Comparison of ENCODE assay signal across 9 mouse cellular contexts in genomic region chr13:43399576-43399975, GRCm38 (mm10). TPM values are rescaled to one million over a fixed set of nuclear protein-coding genes. Genes with fewer than 3 reads are reported as not detected.
DNase-seq lines count a peak whose midpoint lies in the region; ATAC-seq and TF ChIP-seq lines count a peak whose summit lies in the region.
"Had no signal": no experiment of that assay in that cellular context is flagged by ENCODE, and none has a peak within 500 bp of the region (broad histone marks: within the 10 kb centered on the region; RNA-seq: fewer than 3 reads in every experiment).

No protein-coding gene starts in this region.

- H3K27ac ChIP-seq in heart, embryonic 12.5 days (ENCODE audit: poor library complexity, severe bottlenecking) = no peak overlapping the region
- no peak overlapping the region for H3K27ac ChIP-seq in ES-Bruce4 (ENCODE audit: insufficient read depth, low read length)
- no peak overlapping the region for H3K27ac ChIP-seq in hindbrain, embryonic 13.5 days
- no peak overlapping the region for H3K27ac ChIP-seq in midbrain, embryonic 12.5 days (replicated peaks)

- ATAC-seq in heart, embryonic 12.5 days (ENCODE audit: insufficient number of reproducible peaks, low FRiP score) = no peak
- ATAC-seq in hindbrain, embryonic 13.5 days (ENCODE audit: low FRiP score) = no peak
- ATAC-seq in midbrain, embryonic 12.5 days (ENCODE audit: low FRiP score, low read depth) = no peak
- ATAC-seq in frontal cortex, adult (ENCODE audit: low TSS enrichment) = no peak

- no peak for TF ChIP-seq CTCF in ES-Bruce4 (IDR thresholded peaks at IDR 0.05; ENCODE audit: low read depth, low read length)

- DNase-seq in heart, adult 9 months (ENCODE audit: low spot score in 2 of 2) = no peak
- DNase-seq in adipocyte (ENCODE audit: low spot score) = no peak
- no peak for DNase-seq in thymus, postnatal 14 days
- DNase-seq: cerebellum, postnatal 14 days had no signal

- peaks cover 8% of the 10 kb centered on the region for H3K4me1 ChIP-seq in heart, embryonic 12.5 days (replicated peaks)
- H3K4me1 ChIP-seq in ES-Bruce4 (ENCODE audit: control insufficient read depth, insufficient read depth, low read length) = no peaks in the 10 kb centered on the region
- peaks cover 13% of the 10 kb centered on the region for H3K4me1 ChIP-seq in hindbrain, embryonic 13.5 days (replicated peaks)
- H3K4me1 ChIP-seq in midbrain, embryonic 12.5 days = peaks cover 10% of the 10 kb centered on the region

- 88% methylated on average over 5 of the region's 5 CpGs for WGBS in heart, embryonic 12.5 days
- WGBS in hindbrain, embryonic 13.5 days = 82% methylated on average over 5 of the region's 5 CpGs
- 91% methylated on average over 5 of the region's 5 CpGs for WGBS in midbrain, embryonic 12.5 days

- no peak for TF ChIP-seq EP300 in ES-Bruce4 (IDR thresholded peaks at IDR 0.05; ENCODE audit: insufficient read depth, low read depth, low read length)

- H3K4me2 ChIP-seq in heart, embryonic 12.5 days = peak overlapping the region; percentile 82
- peak overlapping the region; percentile 60 for H3K4me2 ChIP-seq in hindbrain, embryonic 13.5 days
- peak overlapping the region; percentile 69 for H3K4me2 ChIP-seq in midbrain, embryonic 12.5 days (replicated peaks)

- H3K36me3 ChIP-seq in heart, embryonic 12.5 days = peaks cover 49% of the 10 kb centered on the region
- peaks cover 35% of the 10 kb centered on the region for H3K36me3 ChIP-seq in ES-Bruce4 (ENCODE audit: control insufficient read depth, insufficient read depth, low read length, poor library complexity, severe bottlenecking)
- H3K36me3 ChIP-seq in hindbrain, embryonic 13.5 days = peaks cover 38% of the 10 kb centered on the region
- H3K36me3 ChIP-seq in midbrain, embryonic 12.5 days = peaks cover 47% of the 10 kb centered on the region

- TF ChIP-seq POLR2A in ES-Bruce4 (IDR thresholded peaks at IDR 0.05; ENCODE audit: insufficient read depth, low read length) = no peak

- no peaks in the 10 kb centered on the region for H3K27me3 ChIP-seq in heart, embryonic 12.5 days (replicated peaks)
- H3K27me3 ChIP-seq in ES-Bruce4 (ENCODE audit: control insufficient read depth, insufficient read depth, low read length, poor library complexity, severe bottlenecking) = no peaks in the 10 kb centered on the region
- no peaks in the 10 kb centered on the region for H3K27me3 ChIP-seq in hindbrain, embryonic 13.5 days
- H3K27me3 ChIP-seq in midbrain, embryonic 12.5 days = no peaks in the 10 kb centered on the region

- H3K9me3 ChIP-seq in heart, embryonic 12.5 days (replicated peaks) = no peaks in the 10 kb centered on the region
- H3K9me3 ChIP-seq in ES-Bruce4 (replicated peaks; ENCODE audit: control insufficient read depth, insufficient read depth, low read length, poor library complexity, severe bottlenecking) = peaks cover 7% of the 10 kb centered on the region
- H3K9me3 ChIP-seq in hindbrain, embryonic 13.5 days = no peaks in the 10 kb centered on the region
- no peaks in the 10 kb centered on the region for H3K9me3 ChIP-seq in midbrain, embryonic 12.5 days

- H3K9ac ChIP-seq in heart, embryonic 12.5 days = no peak overlapping the region
- 0 out of 2 replicates have a peak overlapping the region, but pooled peaks have one; percentile 69 for H3K9ac ChIP-seq in ES-Bruce4 (ENCODE audit: low read depth, poor library complexity, severe bottlenecking)
- no peak overlapping the region for H3K9ac ChIP-seq in hindbrain, embryonic 13.5 days
- H3K9ac ChIP-seq in midbrain, embryonic 12.5 days (replicated peaks) = no peak overlapping the region

- peak overlapping the region; percentile 63 for H3K4me3 ChIP-seq in heart, embryonic 12.5 days
- 0 out of 2 replicates have a peak overlapping the region, but pooled peaks have one; percentile 9 for H3K4me3 ChIP-seq in ES-Bruce4 (ENCODE audit: low read depth, low read length)
- H3K4me3 ChIP-seq in hindbrain, embryonic 13.5 days = peak overlapping the region; percentile 77
- peak overlapping the region; percentile 92; the same call in 1 of the 2 replicates for H3K4me3 ChIP-seq in midbrain, embryonic 12.5 days

RNA-seq across cellular contexts. Expression of gene Nol7, which starts 1.4 kb away (rescaled TPM):
- polyA plus RNA-seq in heart, embryonic 12.5 days (2016; fragmentation: Nextera tagmentation; extraction: Ambion mirVana) = 134 and 141 TPM in 2 replicates
- 148 and 151 TPM in 2 replicates for polyA plus RNA-seq in ES-Bruce4 (2011; ENCODE audit: insufficient read depth, insufficient read length, low read depth, missing spikeins)
- 157 and 187 TPM in 2 replicates for polyA plus RNA-seq in hindbrain, embryonic 13.5 days (2015; fragmentation: Nextera tagmentation; extraction: Ambion mirVana)
- polyA plus RNA-seq in midbrain, embryonic 12.5 days (2016; fragmentation: Nextera tagmentation; extraction: Ambion mirVana) = 202 and 208 TPM in 2 replicates

RNA-seq across cellular contexts. Expression of gene Sirt5, which starts 34.3 kb away (rescaled TPM):
- 25.8 and 26.0 TPM in 2 replicates for polyA plus RNA-seq in heart, embryonic 12.5 days (2016; fragmentation: Nextera tagmentation; extraction: Ambion mirVana)
- polyA plus RNA-seq in ES-Bruce4 (2011; ENCODE audit: insufficient read depth, insufficient read length, low read depth, missing spikeins) = 8.5 and 10.9 TPM in 2 replicates
- 38.6 and 38.9 TPM in 2 replicates for polyA plus RNA-seq in hindbrain, embryonic 13.5 days (2015; fragmentation: Nextera tagmentation; extraction: Ambion mirVana)
- 34.1 and 35.9 TPM in 2 replicates for polyA plus RNA-seq in midbrain, embryonic 12.5 days (2016; fragmentation: Nextera tagmentation; extraction: Ambion mirVana)

Comparison
In these comparisons a context has a peak if more than half of its experiments do, and no peak if none do; other contexts are left out.
1. H3K4me3 ChIP-seq: peak in every context shown above with its lines; median percentile 92 in midbrain, embryonic 12.5 days; 77 in hindbrain, embryonic 13.5 days; 63 in heart, embryonic 12.5 days; 9 in ES-Bruce4.